Mouse (Mus musculus): ENCODE data around the gene Bet1l. TPM values are rescaled to one million over a fixed set of nuclear protein-coding genes. Genes with fewer than 3 reads are reported as not detected.

Gene Bet1l
- total and polyA plus RNA-seq, 3 experiments = 13.1 to 24.3 (median 13.8) TPM

- in situ Hi-C loops (cut with MboI; ENCODE audit: low pct_ligation_motif_present, low pct_unique_long_range_greater_than_20kb, low sequenced_read_pairs) (no loop called here), dilution Hi-C loops (cut with MboI; ENCODE audit: extremely low pct_ligation_motif_present, extremely low pct_unique_long_range_greater_than_20kb, low sequenced_read_pairs) (no loop called here)
- Histone ChIP-seq H3K36me3 (replicated peaks in 1 of 2; ENCODE audit: control insufficient read depth in 1 of 2, insufficient read depth in 1 of 2, low read length in 1 of 2) (peaks cover 11 to 45% of the 10 kb centered on the region in 2 experiments), H3K4me2 (ENCODE audit: insufficient read depth, low read depth, poor library complexity, severe bottlenecking) (peak overlapping the region; percentile 52), H3K9me3 (replicated peaks; ENCODE audit: low read length) (no peaks in the 10 kb centered on the region), H3K4me3 (replicated peaks in 1 of 3; ENCODE audit: low read depth in 2 of 3, low read length in 2 of 3, poor library complexity in 1 of 3) (peak overlapping the region; percentile 87 to 91 (median 91)), H3K9ac (ENCODE audit: insufficient read depth, low read depth) (peak overlapping the region; percentile 75), H3K27me3 (replicated peaks) (no peaks in the 10 kb centered on the region), H3K79me2 (replicated peaks; ENCODE audit: control insufficient read depth, extremely low read depth, insufficient read depth, poor library complexity, severe bottlenecking) (peaks cover 29% of the 10 kb centered on the region), H3K4me1 (ENCODE audit: control insufficient read depth in 1 of 2, insufficient read depth in 2 of 2) (peaks cover 20 to 58% of the 10 kb centered on the region in 2 experiments), H3K27ac (ENCODE audit: insufficient read depth, low read depth) (no peak overlapping the region)
- no peak for TF ChIP-seq MEF2A (IDR thresholded peaks at IDR 0.05; ENCODE audit: borderline replicate concordance, low read depth, low read length)
- no peak for TF ChIP-seq POLR2AphosphoS2 (IDR thresholded peaks at IDR 0.05; ENCODE audit: low read depth, low read length)
- TF ChIP-seq BHLHE40 (IDR thresholded peaks at IDR 0.05; ENCODE audit: low read depth, low read length) = 0 out of 2 replicates have a peak, but pooled peaks have one; percentile 32
- TF ChIP-seq UBTF (IDR thresholded peaks at IDR 0.05; ENCODE audit: low read depth, low read length) = no peak
- no peak for TF ChIP-seq PAX5 (IDR thresholded peaks at IDR 0.05; ENCODE audit: low read length)
- TF ChIP-seq RAD21 (IDR thresholded peaks at IDR 0.05; ENCODE audit: low read depth, low read length) = no peak
- no peak for TF ChIP-seq ZMIZ1 (IDR thresholded peaks at IDR 0.05; ENCODE audit: low read depth, low read length)
- TF ChIP-seq KAT2A (IDR thresholded peaks at IDR 0.05; ENCODE audit: insufficient replicate concordance, low read length) = no peak
- peak; percentile 82 for TF ChIP-seq ZNF384 (IDR thresholded peaks at IDR 0.05; ENCODE audit: low read depth, low read length)
- TF ChIP-seq GABPA (IDR thresholded peaks at IDR 0.05; ENCODE audit: insufficient replicate concordance, low read depth, low read length) = no peak
- TF ChIP-seq IRF4 (IDR thresholded peaks at IDR 0.05; ENCODE audit: low read depth, low read length) = no peak
- no peak for TF ChIP-seq ZKSCAN1 (IDR thresholded peaks at IDR 0.05; ENCODE audit: borderline replicate concordance, low read depth, low read length)
- TF ChIP-seq ELF1 (IDR thresholded peaks at IDR 0.05; ENCODE audit: low read depth, low read length) = no peak
- TF ChIP-seq NRF1 (IDR thresholded peaks at IDR 0.05; ENCODE audit: low read depth, low read length) = no peak
- no peak for TF ChIP-seq NELFE (IDR thresholded peaks at IDR 0.05; ENCODE audit: low read depth, low read length)
- TF ChIP-seq MYC (IDR thresholded peaks at IDR 0.05; ENCODE audit: low read depth, low read length) = no peak
- TF ChIP-seq MAFK (IDR thresholded peaks at IDR 0.05; ENCODE audit: insufficient replicate concordance, low read length) = no peak
- no peak for TF ChIP-seq SIN3A (IDR thresholded peaks at IDR 0.05; ENCODE audit: low read length)
- TF ChIP-seq USF2 (conservative IDR thresholded peaks at IDR 0.05; ENCODE audit: low read depth, low read length) = no peak
- no peak for TF ChIP-seq CTCF (conservative IDR thresholded peaks at IDR 0.05 in 1 of 2, IDR thresholded peaks at IDR 0.05 in 1 of 2; ENCODE audit: low read depth in 2 of 2, low read length in 2 of 2)
- peak; percentile 48; the same call in 1 of the 2 replicates for TF ChIP-seq MAX (IDR thresholded peaks at IDR 0.05; ENCODE audit: low read length)
- peak; percentile 27 for DNase-seq (ENCODE audit: extremely low read depth)
Measured at GRCm38 (mm10) chr7:140880865-140881515, 23.6 kb upstream of the Bet1l start.

Measured in CH12.LX (cell line).